ENCODE assay signal across 16 mouse cellular contexts in genomic region chr3:88803910-88804540, GRCm38 (mm10).
"Had no signal": no experiment of that assay in that cellular context is flagged by ENCODE, and none has a peak within 500 bp of the region (broad histone marks: within the 10 kb centered on the region; RNA-seq: fewer than 3 reads in every experiment).

No protein-coding gene starts in this region.

- DNase-seq: liver, postnatal 0 days; lung, adult 2 months; lung, postnatal 14 days; lung, postnatal 36 days; midbrain, embryonic 14.5 days; right cerebral cortex, postnatal 14 days; thymus, adult 2 months; thymus, postnatal 25 days; thymus, postnatal 4 days had no signal

- H3K27me3 ChIP-seq: lung, embryonic 15.5 days; megakaryocyte, embryonic 14.5 days; midbrain, embryonic 12.5 days; neural tube, embryonic 12.5 days; stomach, embryonic 15.5 days had no signal

- H3K4me1 ChIP-seq: lung, embryonic 15.5 days; midbrain, embryonic 12.5 days; neural tube, embryonic 12.5 days; stomach, embryonic 15.5 days had no signal

- H3K4me3 ChIP-seq: lung, embryonic 15.5 days; megakaryocyte, embryonic 14.5 days; midbrain, embryonic 12.5 days; neural tube, embryonic 12.5 days; stomach, embryonic 15.5 days had no signal

- H3K9me3 ChIP-seq: lung, embryonic 15.5 days; megakaryocyte, embryonic 14.5 days; midbrain, embryonic 12.5 days; neural tube, embryonic 12.5 days; stomach, embryonic 15.5 days had no signal

- H3K36me3 ChIP-seq: stomach, embryonic 15.5 days had no signal

- H3K27ac ChIP-seq: lung, embryonic 15.5 days; macrophage; midbrain, embryonic 12.5 days; neural tube, embryonic 12.5 days; stomach, embryonic 15.5 days; stomach, postnatal 0 days had no signal
